Mouse (Mus musculus) small intestine, adult 2 months (tissue): ENCODE data around the gene Ism1.

Source experiments
- CTCF ChIP-seq: fragments of 200-500 bp; IDR thresholded peaks from 2 replicates; pipeline ENCODE4 v1.5.1; 2012; ENCODE audit warnings: low read depth, mild to moderate bottlenecking, control low read depth, inconsistent platforms, low read length, moderate library complexity, mixed read lengths; ENCODE audit not compliant: insufficient replicate concordance, insufficient read length; ENCODE audit errors: extremely low read depth
- POLR2A ChIP-seq: fragments of 200-500 bp; IDR thresholded peaks from 2 replicates; pipeline ENCODE4 v1.6.1; 2012; ENCODE audit warnings: low read depth, mild to moderate bottlenecking, control low read depth, inconsistent platforms, low read length, moderate library complexity

- TF ChIP-seq CTCF (no peak), POLR2A (no peak)
Observed at GRCm38 (mm10) chr2:139717772-139718171, 39.8 kb downstream of the Ism1 start.
